Comparison of ENCODE assay signal across 8 mouse cellular contexts in genomic region chr5:123684221-123685144, GRCm38 (mm10). TPM values are rescaled to one million over a fixed set of nuclear protein-coding genes. Genes with fewer than 3 reads are reported as not detected.
DNase-seq lines count a peak whose midpoint lies in the region; ATAC-seq lines count a peak whose summit lies in the region.

TSS of gene Clip1 (minus strand) at chr5:123684618.

- no peaks in the 10 kb centered on the region for H3K36me3 ChIP-seq in embryonic facial prominence, embryonic 10.5 days (replicated peaks)
- H3K36me3 ChIP-seq in intestine, embryonic 14.5 days (ENCODE audit: control insufficient read depth, insufficient read depth, low read length) = no peaks in the 10 kb centered on the region

- DNase-seq in left cerebral cortex, adult 18-20 months (ENCODE audit: low spot score in 2 of 2) = peak; percentile 72 to 82
- no peak for DNase-seq in left cerebral cortex, adult 11 months (ENCODE audit: low spot score)
- DNase-seq in embryonic facial prominence, embryonic 10.5 days (ENCODE audit: low spot score) = peak; percentile 81
- DNase-seq in gastrocnemius, postnatal 4 days (ENCODE audit: low spot score in 2 of 2) = peak; percentile 47 to 69
- DNase-seq in intestine, embryonic 14.5 days (ENCODE audit: low spot score) = peak; percentile 90
- DNase-seq in left cerebral cortex, postnatal 36 days (ENCODE audit: low spot score in 2 of 2) = peak; percentile 78 to 86
- peak; percentile 70 for DNase-seq in right cerebral cortex, postnatal 14 days

- ATAC-seq in intestine, embryonic 14.5 days (replicated peaks; ENCODE audit: low FRiP score, low TSS enrichment, low read depth) = peak; percentile 60; the same call in 1 of the 2 replicates
- peak; percentile 69 for ATAC-seq in megakaryocyte-erythroid progenitor cell, adult 5-6 weeks (replicated peaks; ENCODE audit: low FRiP score, low TSS enrichment, poor library complexity, severe bottlenecking)

- H3K27ac ChIP-seq in embryonic facial prominence, embryonic 10.5 days (replicated peaks) = peak within 1 kb of the TSS; percentile 98
- H3K27ac ChIP-seq in intestine, embryonic 14.5 days (ENCODE audit: low read depth) = peak within 1 kb of the TSS; percentile 92

- H3K9ac ChIP-seq in intestine, embryonic 14.5 days (ENCODE audit: low read length) = peak within 1 kb of the TSS; percentile 96

- no peaks in the 10 kb centered on the region for H3K27me3 ChIP-seq in embryonic facial prominence, embryonic 10.5 days (replicated peaks; ENCODE audit: low read depth, poor library complexity, severe bottlenecking)
- H3K27me3 ChIP-seq in intestine, embryonic 14.5 days (replicated peaks; ENCODE audit: control insufficient read depth, insufficient read depth, low read length) = no peaks in the 10 kb centered on the region

- intact Hi-C loops in left cerebral cortex, postnatal 36 days (cut with DNase I) = loop anchor here (1.0 to 5.0 kb wide), 2 partner anchors 57 to 223 kb away; partner anchors contain the start of gene Denr

- H3K4me2 ChIP-seq in intestine, embryonic 14.5 days (ENCODE audit: low read length) = peak within 1 kb of the TSS; percentile 84

- WGBS in embryonic facial prominence, embryonic 10.5 days = under 1% methylated on average over 64 of the region's 64 CpGs
- 2% methylated on average over 49 of the region's 64 CpGs for WGBS in intestine, embryonic 14.5 days

- H3K4me3 ChIP-seq in embryonic facial prominence, embryonic 10.5 days = peak within 1 kb of the TSS; percentile 91
- H3K4me3 ChIP-seq in intestine, embryonic 14.5 days (ENCODE audit: low read depth, low read length) = peak within 1 kb of the TSS; percentile 86

- peaks cover 33% of the 10 kb centered on the region for H3K4me1 ChIP-seq in embryonic facial prominence, embryonic 10.5 days
- peaks cover 15% of the 10 kb centered on the region for H3K4me1 ChIP-seq in intestine, embryonic 14.5 days (replicated peaks; ENCODE audit: control insufficient read depth, insufficient read depth, low read length)

- H3K9me3 ChIP-seq in embryonic facial prominence, embryonic 10.5 days = no peaks in the 10 kb centered on the region
- H3K9me3 ChIP-seq in intestine, embryonic 14.5 days (ENCODE audit: control insufficient read depth, low read length) = no peaks in the 10 kb centered on the region

RNA-seq across cellular contexts. Expression of gene Clip1, which starts in this region (rescaled TPM):
- 100 to 1,000 TPM; 132 to 133 TPM for total RNA-seq in left cerebral cortex, adult 18-20 months (2021)
- polyA plus RNA-seq in embryonic facial prominence, embryonic 10.5 days (2016; fragmentation: Nextera tagmentation; extraction: Ambion mirVana) = 52.9 and 54.0 TPM in 2 replicates
- 10 to 100 TPM; 79.5 to 94.5 TPM for total RNA-seq in gastrocnemius, postnatal 4 days (2021)
- 30.1 and 32.6 TPM in 2 replicates for polyA plus RNA-seq in intestine, embryonic 14.5 days (2014; fragmentation: Nextera tagmentation; extraction: Ambion mirVana)
- total RNA-seq in left cerebral cortex, postnatal 36 days (2021) = 100 to 1,000 TPM; 117 to 144 TPM
- total RNA-seq in megakaryocyte-erythroid progenitor cell, adult 5-6 weeks (2014; fragmentation: Nextera tagmentation) = 45.2 and 52.4 TPM in 2 replicates
- 45.0 and 64.8 TPM in 2 replicates for total RNA-seq in megakaryocyte-erythroid progenitor cell, adult 5-6 weeks (2017)
